Mouse (Mus musculus) cerebellum, adult 2 months (tissue): ENCODE results near the gene 9930022D16Rik.

ENCODE experiments used
- CTCF ChIP-seq: fragments of 200-500 bp; IDR thresholded peaks from 2 replicates; pipeline ENCODE4 v1.5.1; 2011; ENCODE audit warnings: low read depth, mild to moderate bottlenecking, control low read depth, low read length, moderate library complexity, borderline replicate concordance; ENCODE audit not compliant: insufficient read depth
- POLR2A ChIP-seq: fragments of 200-500 bp; IDR thresholded peaks from 2 replicates; pipeline ENCODE4 v1.6.1; 2011; ENCODE audit warnings: low read length, control low read depth, borderline replicate concordance; ENCODE audit not compliant: insufficient read depth

DNA sequence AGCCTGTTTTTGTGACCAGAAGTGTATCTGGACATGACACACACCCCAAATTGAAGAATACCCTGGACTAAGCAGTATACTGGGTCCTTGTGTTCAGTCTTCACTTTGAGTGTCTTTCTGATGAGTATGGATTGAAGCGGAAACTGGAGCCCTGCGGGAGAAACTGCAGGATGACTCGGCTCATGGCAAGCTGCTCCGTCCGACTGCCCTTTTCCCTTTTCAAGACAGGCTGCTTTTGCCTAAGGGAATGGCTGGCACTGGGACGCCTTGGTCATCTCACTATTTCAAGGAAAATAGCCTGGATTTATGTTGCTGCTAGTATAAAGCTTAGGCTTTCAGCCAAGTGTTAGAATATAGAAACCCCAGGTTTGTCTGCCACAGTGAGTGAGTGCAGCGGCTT is 22.5 kb upstream of the 9930022D16Rik start:
- TF ChIP-seq POLR2A (no peak), CTCF (no peak)
